Comparison of ENCODE assay signal across 19 mouse cellular contexts in genomic region chr5:100909691-100910090, GRCm38 (mm10).
DNase-seq lines count a peak whose midpoint lies in the region; ATAC-seq and TF ChIP-seq lines count a peak whose summit lies in the region.
"Had no signal": no experiment of that assay in that cellular context is flagged by ENCODE, and none has a peak within 500 bp of the region (broad histone marks: within the 10 kb centered on the region; RNA-seq: fewer than 3 reads in every experiment).

No protein-coding gene starts in this region.

- peak; percentile 13 to 26 for DNase-seq in left cerebral cortex, adult 18-20 months (ENCODE audit: low spot score in 2 of 2)
- DNase-seq in left cerebral cortex, postnatal 4 days, result no peak
- peak; percentile 33 to 71 for DNase-seq in heart, adult 2 months
- DNase-seq in left cerebral cortex, postnatal 14 days (ENCODE audit: low spot score in 2 of 2), result peak; percentile 28 to 37
- DNase-seq in cerebellum, adult 11-12 months, result no peak
- DNase-seq in urinary bladder, postnatal 14 days (ENCODE audit: low spot score), result no peak
- DNase-seq: adrenal gland, postnatal 25 days; cerebellum, postnatal 14 days; kidney, adult 2 months; kidney, postnatal 4 days; layer of hippocampus, postnatal 36 days; liver, postnatal 0 days had no signal

- 0 out of 2 replicates have a peak, but pooled peaks have one; percentile 25 for TF ChIP-seq POLR2A in heart, adult 2 months (IDR thresholded peaks at IDR 0.05; ENCODE audit: insufficient read depth, low read depth, low read length)

- no peak for TF ChIP-seq CTCF in heart, adult 2 months (IDR thresholded peaks at IDR 0.05)

- H3K4me2 ChIP-seq in heart, embryonic 14.5 days (ENCODE audit: low read length), result peak overlapping the region; percentile 36; the same call in 1 of the 2 replicates
- H3K4me2 ChIP-seq: limb, embryonic 15.5 days; neural tube, embryonic 15.5 days had no signal

- H3K9me3 ChIP-seq in heart, embryonic 14.5 days (ENCODE audit: control insufficient read depth, low read length), result no peaks in the 10 kb centered on the region
- H3K9me3 ChIP-seq: limb, embryonic 15.5 days; midbrain, embryonic 10.5 days; neural tube, embryonic 15.5 days had no signal

- H3K4me1 ChIP-seq in heart, adult 2 months (ENCODE audit: control insufficient read depth, insufficient read depth, low read length), result no peaks in the 10 kb centered on the region
- peaks cover 6 to 9% of the 10 kb centered on the region in 2 experiments; a peak in 3 of 4 replicates for H3K4me1 ChIP-seq in heart, embryonic 14.5 days (ENCODE audit: control insufficient read depth in 2 of 2, insufficient read depth in 2 of 2, low read length in 2 of 2)
- H3K4me1 ChIP-seq: midbrain, embryonic 10.5 days; neural tube, embryonic 15.5 days had no signal

- WGBS in heart, adult 2 months, result 52% methylated on average over 11 of the region's 11 CpGs
- WGBS in heart, embryonic 14.5 days, result 31% methylated on average over 11 of the region's 11 CpGs

- ATAC-seq in heart, embryonic 14.5 days (ENCODE audit: insufficient number of reproducible peaks, insufficient read depth, low FRiP score, low read depth), result peak; percentile 62; the same call in 1 of the 2 replicates
- ATAC-seq: forebrain, embryonic 16.5 days; hindbrain, postnatal 0 days; liver, postnatal 0 days had no signal

- H3K27ac ChIP-seq in heart, adult 2 months, result peak overlapping the region; percentile 84
- peak overlapping the region; percentile 63 to 83 for H3K27ac ChIP-seq in heart, embryonic 14.5 days (replicated peaks in 1 of 2; ENCODE audit: control insufficient read depth in 1 of 2, insufficient read depth in 1 of 2, low read depth in 2 of 2, low read length in 2 of 2)
- H3K27ac ChIP-seq: hindbrain, postnatal 0 days; limb, embryonic 15.5 days; midbrain, embryonic 10.5 days; neural tube, embryonic 15.5 days had no signal

- no peaks in the 10 kb centered on the region for H3K36me3 ChIP-seq in heart, adult 2 months (ENCODE audit: control insufficient read depth, insufficient read depth, low read length)
- H3K36me3 ChIP-seq in heart, embryonic 14.5 days (ENCODE audit: control insufficient read depth, insufficient read depth, low read length), result no peaks in the 10 kb centered on the region
- H3K36me3 ChIP-seq: G1E; limb, embryonic 15.5 days; midbrain, embryonic 10.5 days; neural tube, embryonic 15.5 days had no signal

- no peak overlapping the region for H3K4me3 ChIP-seq in heart, adult 2 months
- no peak overlapping the region for H3K4me3 ChIP-seq in heart, embryonic 14.5 days (ENCODE audit: control insufficient read depth in 1 of 2, insufficient read depth in 1 of 2, low read depth in 1 of 2, low read length in 2 of 2)
- H3K4me3 ChIP-seq: limb, embryonic 15.5 days; midbrain, embryonic 10.5 days; neural tube, embryonic 15.5 days had no signal

- H3K9ac ChIP-seq in heart, adult 2 months (ENCODE audit: low read depth, low read length), result no peak overlapping the region
- H3K9ac ChIP-seq in heart, embryonic 14.5 days (ENCODE audit: low read length), result 0 out of 2 replicates have a peak overlapping the region, but pooled peaks have one; percentile 10
- H3K9ac ChIP-seq: limb, embryonic 15.5 days; liver, postnatal 0 days; neural tube, embryonic 15.5 days had no signal

- H3K79me2 ChIP-seq in heart, adult 2 months (replicated peaks; ENCODE audit: control insufficient read depth, insufficient read depth, low read length), result no peaks in the 10 kb centered on the region

- H3K27me3 ChIP-seq in heart, adult 2 months (ENCODE audit: control insufficient read depth, insufficient read depth, low read length), result no peaks in the 10 kb centered on the region
- H3K27me3 ChIP-seq in heart, embryonic 14.5 days (ENCODE audit: control insufficient read depth, insufficient read depth, low read length), result no peaks in the 10 kb centered on the region
- H3K27me3 ChIP-seq: limb, embryonic 15.5 days; neural tube, embryonic 15.5 days had no signal

- intact Hi-C loops in left cerebral cortex, postnatal 4 days (cut with DNase I), result no loop called here
- intact Hi-C loops in heart, adult 2 months (cut with DNase I), result loop anchor here (2.0 kb wide), 1 partner anchor 45 kb away; no protein-coding TSS in a partner anchor
- intact Hi-C loops in left cerebral cortex, postnatal 14 days (cut with DNase I), result loop anchor here (10.0 kb wide), 1 partner anchor 235 kb away; the partner anchor contains the start of gene Coq2

- TF ChIP-seq EP300 in heart, adult 2 months (IDR thresholded peaks at IDR 0.05; ENCODE audit: insufficient read depth, low read depth, low read length), result no peak; the same call in 1 of the 2 replicates

Comparison
In these comparisons a context has a peak if more than half of its experiments do, and no peak if none do; other contexts are left out.
1. DNase-seq: peak in left cerebral cortex, adult 18-20 months (2 of 2), heart, adult 2 months (2 of 2) and left cerebral cortex, postnatal 14 days (2 of 2); none in left cerebral cortex, postnatal 4 days (single experiment), cerebellum, adult 11-12 months (single experiment) and urinary bladder, postnatal 14 days (single experiment).